Mouse (Mus musculus) midbrain, postnatal 0 days (tissue): ENCODE data around the gene Vsig10. TPM values are rescaled to one million over a fixed set of nuclear protein-coding genes. Genes with fewer than 3 reads are reported as not detected.

Experiments
- ATAC-seq: fragments of 200-750 bp; cut with Nextera tagmentation; 2 replicates; pipeline ENCODE4 v1.8.0; 2017; ENCODE audit warnings: moderate number of reproducible peaks, mild to moderate bottlenecking, moderate TSS enrichment, moderate library complexity; ENCODE audit not compliant: low FRiP score
- DNase-seq: peaks from one replicate; pipeline ENCODE4 v3.0.0-alpha.2; 2015; ENCODE audit warnings: low spot score
- H3K27ac ChIP-seq: fragments of 300-500 bp; sonication (generic); 2 replicates; pipeline ENCODE4 v1.5.1; 2014; ENCODE audit warnings: low read depth, mild to moderate bottlenecking, low read length, mixed read lengths
- H3K27me3 ChIP-seq: fragments of 300-500 bp; sonication (generic); 2 replicates; pipeline ENCODE4 v1.6.1; 2014; ENCODE audit warnings: low read length, control low read depth, mixed read lengths; ENCODE audit not compliant: insufficient read depth
- H3K36me3 ChIP-seq: fragments of 300-500 bp; sonication (generic); 2 replicates; pipeline ENCODE4 v1.6.1; 2014; ENCODE audit warnings: low read length, control low read depth, mixed read lengths; ENCODE audit not compliant: insufficient read depth
- H3K4me1 ChIP-seq: fragments of 300-500 bp; sonication (generic); 2 replicates; pipeline ENCODE4 v1.6.1; 2014; ENCODE audit warnings: mild to moderate bottlenecking, control low read depth, antibody characterized with exemption, low read length, mixed read lengths; ENCODE audit not compliant: insufficient read depth
- H3K4me2 ChIP-seq: fragments of 300-500 bp; sonication (generic); 2 replicates; pipeline ENCODE4 v1.6.1; 2014; ENCODE audit warnings: low read depth, mild to moderate bottlenecking, low read length, mixed read lengths; ENCODE audit not compliant: poor library complexity, severe bottlenecking
- H3K4me3 ChIP-seq: fragments of 300-500 bp; sonication (generic); 2 replicates; pipeline ENCODE4 v1.5.1; 2014; ENCODE audit warnings: low read depth, mild to moderate bottlenecking, low read length, moderate library complexity
- H3K9ac ChIP-seq: fragments of 300-500 bp; sonication (generic); replicated peaks from 2 replicates; pipeline ENCODE4 v1.6.1; 2014; ENCODE audit warnings: mild to moderate bottlenecking, low read length, moderate library complexity, mixed read lengths; ENCODE audit not compliant: poor library complexity, severe bottlenecking
- H3K9me3 ChIP-seq: fragments of 300-500 bp; sonication (generic); 2 replicates; pipeline ENCODE4 v1.6.1; 2016; ENCODE audit warnings: low read length, control low read depth
- CTCF ChIP-seq: IDR thresholded peaks from 2 replicates; pipeline ENCODE4 v1.5.1; 2016; ENCODE audit warnings: antibody characterized with exemption, mild to moderate bottlenecking
- WGBS: fragments of 180-500 bp; shearing (Covaris S2); extraction: QIAGEN DNeasy Blood & Tissue Kit; methylation state at CpG from one replicate; pipeline ENCODE4 v1.1.7; 2014; 5-methylcytosine and 5-hydroxymethylcytosine counted together
- polyA plus RNA-seq: library from polyadenylated mRNA; unstranded; fragments of >200 nt; fragmentation: Nextera tagmentation; extraction: Ambion mirVana; gene quantifications from 2 replicates; pipeline ENCODE4 v1.2.1, GENCODE M21; 2015
- total RNA-seq: library from RNA; depleted of rRNA; stranded (reverse); fragments of >200 nt; gene quantifications from 2 replicates; pipeline ENCODE4 v1.2.3, GENCODE M21; 2014

Gene Vsig10
- total and polyA plus RNA-seq, 2 experiments from 2014 or later, result 1.5 to 7.1 TPM

DNA sequence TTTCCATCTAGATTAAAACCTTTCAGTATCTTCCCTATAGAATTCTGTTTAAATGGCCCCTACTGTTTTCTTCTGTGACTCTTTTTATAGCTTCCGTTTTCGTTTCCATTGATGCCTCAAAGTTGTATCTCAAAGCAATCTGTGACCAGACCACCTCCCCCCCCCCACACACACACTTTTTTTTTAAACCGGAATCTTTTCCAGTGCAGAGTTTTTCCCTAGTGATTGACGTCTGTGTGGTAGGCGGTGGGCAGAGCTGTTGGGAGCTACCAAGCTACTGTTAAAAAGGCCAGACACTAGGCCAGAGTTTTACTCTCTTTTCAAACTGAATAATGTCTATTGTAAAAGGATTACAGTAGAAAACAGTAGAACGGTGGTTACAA lies 39.4 kb downstream of the Vsig10 start:
- Histone ChIP-seq H3K27me3 (no peaks in the 10 kb centered on the region), H3K4me3 (peak overlapping the region; percentile 86), H3K4me2 (peak overlapping the region; percentile 92), H3K27ac (peak overlapping the region; percentile 96; the same call in 1 of the 2 replicates), H3K9ac (peak overlapping the region; percentile 98), H3K36me3 (no peaks in the 10 kb centered on the region), H3K9me3 (no peaks in the 10 kb centered on the region), H3K4me1 (peaks cover 9% of the 10 kb centered on the region)
- ATAC-seq, result no peak
- WGBS, result under 1% methylated on average over 6 of the region's 6 CpGs
- TF ChIP-seq CTCF, result no peak
- DNase-seq, result no peak

DNA sequence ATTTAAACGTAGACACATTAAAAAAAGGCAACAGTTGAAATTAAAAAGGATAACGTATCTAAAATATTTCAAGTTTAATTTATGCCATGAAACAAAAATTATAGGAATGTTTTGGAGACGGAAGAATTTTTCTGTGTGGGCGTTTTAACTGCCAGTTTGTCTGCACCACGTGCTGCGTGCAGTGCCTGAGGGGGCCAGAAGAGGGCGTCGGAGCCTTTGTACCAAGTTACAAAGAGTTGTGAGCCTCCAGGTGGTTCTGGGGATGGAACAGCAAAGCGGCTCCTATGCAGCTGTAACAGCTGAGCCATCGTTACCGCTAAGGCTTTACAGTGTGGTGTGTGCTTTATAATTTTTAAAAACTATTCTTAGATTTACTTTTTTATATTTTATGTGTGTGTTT lies 39.8 kb downstream of the Vsig10 start:
- no peak for ATAC-seq
- 34% methylated on average over 11 of the region's 11 CpGs for WGBS
- TF ChIP-seq CTCF, result peak; percentile 83
- H3K9me3 ChIP-seq, result no peaks in the 10 kb centered on the region
- peaks cover 3% of the 10 kb centered on the region; the same call in 1 of the 2 replicates for H3K36me3 ChIP-seq
- H3K27ac ChIP-seq, result no peak overlapping the region
- no peaks in the 10 kb centered on the region for H3K27me3 ChIP-seq
- peak overlapping the region; percentile 86 for H3K4me3 ChIP-seq
- H3K9ac ChIP-seq, result no peak overlapping the region; the same call in 1 of the 2 replicates
- DNase-seq, result peak; percentile 78
- H3K4me1 ChIP-seq, result peaks cover 9% of the 10 kb centered on the region
- H3K4me2 ChIP-seq, result peak overlapping the region; percentile 92

DNA sequence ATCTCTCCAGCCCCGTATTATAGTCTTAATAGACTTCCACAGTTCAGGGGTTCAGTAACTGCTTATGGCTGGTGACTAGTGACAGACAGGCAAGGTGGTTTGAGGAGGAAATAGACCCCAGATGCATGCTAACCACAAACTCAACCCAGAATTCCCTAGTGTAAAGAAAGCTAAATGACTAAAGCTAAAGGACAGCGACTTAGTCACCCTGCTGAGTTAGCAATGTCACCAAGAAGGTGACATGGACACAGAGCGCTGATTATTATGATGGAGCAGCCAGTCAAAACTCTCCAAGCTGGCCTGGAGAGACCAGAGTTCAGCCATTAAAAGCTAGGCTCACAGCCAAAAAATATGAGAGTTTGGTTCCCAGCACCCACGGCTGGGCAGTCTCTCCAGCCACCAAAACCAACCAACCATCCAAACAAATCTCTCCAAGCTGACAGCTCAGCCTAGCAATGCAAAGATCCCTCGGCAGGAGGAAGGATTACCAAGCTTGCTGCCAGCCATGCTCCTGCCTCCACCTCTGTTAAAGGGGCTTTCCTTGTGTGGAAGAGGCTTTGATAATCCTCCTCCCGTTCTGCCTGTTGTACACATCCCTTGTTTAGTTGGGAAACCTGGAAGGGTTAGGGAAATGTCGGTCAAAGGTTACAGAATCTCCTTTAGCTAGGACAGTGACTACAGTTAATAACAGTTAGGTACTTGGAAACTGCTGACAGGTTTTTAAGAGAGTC lies 40.8 kb downstream of the Vsig10 start:
- TF ChIP-seq CTCF, result no peak
- Histone ChIP-seq H3K27ac (no peak overlapping the region), H3K36me3 (peaks cover 7% of the 10 kb centered on the region), H3K9ac (0 out of 2 replicates have a peak overlapping the region, but pooled peaks have one; percentile 19), H3K27me3 (no peaks in the 10 kb centered on the region), H3K4me1 (peaks cover 9% of the 10 kb centered on the region), H3K9me3 (no peaks in the 10 kb centered on the region), H3K4me2 (0 out of 2 replicates have a peak overlapping the region, but pooled peaks have one; percentile 9), H3K4me3 (no peak overlapping the region)
- 33% methylated on average over 7 of the region's 7 CpGs for WGBS
- no peak for DNase-seq
- no peak for ATAC-seq

DNA sequence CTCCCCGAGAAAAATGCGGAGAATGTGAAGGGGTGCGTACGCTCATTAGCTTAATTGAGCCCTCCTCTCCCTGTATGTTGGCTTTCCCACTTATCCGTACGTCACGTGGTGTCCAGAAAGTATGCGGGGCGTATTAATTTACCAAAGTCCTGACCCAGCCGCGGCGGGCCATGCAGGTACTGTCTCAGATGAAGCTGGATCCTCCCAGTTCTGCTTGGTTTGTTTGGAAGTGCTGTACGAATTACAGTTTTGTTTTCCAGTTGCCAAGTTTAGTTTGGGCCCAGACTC lies 41.3 kb downstream of the Vsig10 start:
- TF ChIP-seq CTCF, result no peak
- Histone ChIP-seq H3K27ac (no peak overlapping the region), H3K9me3 (no peaks in the 10 kb centered on the region), H3K36me3 (peaks cover 12% of the 10 kb centered on the region), H3K4me2 (no peak overlapping the region), H3K9ac (0 out of 2 replicates have a peak overlapping the region, but pooled peaks have one; percentile 19), H3K27me3 (no peaks in the 10 kb centered on the region), H3K4me1 (peaks cover 9% of the 10 kb centered on the region), H3K4me3 (no peak overlapping the region)
- no peak for DNase-seq
- 51% methylated on average over 13 of the region's 13 CpGs for WGBS
- ATAC-seq, result no peak

DNA sequence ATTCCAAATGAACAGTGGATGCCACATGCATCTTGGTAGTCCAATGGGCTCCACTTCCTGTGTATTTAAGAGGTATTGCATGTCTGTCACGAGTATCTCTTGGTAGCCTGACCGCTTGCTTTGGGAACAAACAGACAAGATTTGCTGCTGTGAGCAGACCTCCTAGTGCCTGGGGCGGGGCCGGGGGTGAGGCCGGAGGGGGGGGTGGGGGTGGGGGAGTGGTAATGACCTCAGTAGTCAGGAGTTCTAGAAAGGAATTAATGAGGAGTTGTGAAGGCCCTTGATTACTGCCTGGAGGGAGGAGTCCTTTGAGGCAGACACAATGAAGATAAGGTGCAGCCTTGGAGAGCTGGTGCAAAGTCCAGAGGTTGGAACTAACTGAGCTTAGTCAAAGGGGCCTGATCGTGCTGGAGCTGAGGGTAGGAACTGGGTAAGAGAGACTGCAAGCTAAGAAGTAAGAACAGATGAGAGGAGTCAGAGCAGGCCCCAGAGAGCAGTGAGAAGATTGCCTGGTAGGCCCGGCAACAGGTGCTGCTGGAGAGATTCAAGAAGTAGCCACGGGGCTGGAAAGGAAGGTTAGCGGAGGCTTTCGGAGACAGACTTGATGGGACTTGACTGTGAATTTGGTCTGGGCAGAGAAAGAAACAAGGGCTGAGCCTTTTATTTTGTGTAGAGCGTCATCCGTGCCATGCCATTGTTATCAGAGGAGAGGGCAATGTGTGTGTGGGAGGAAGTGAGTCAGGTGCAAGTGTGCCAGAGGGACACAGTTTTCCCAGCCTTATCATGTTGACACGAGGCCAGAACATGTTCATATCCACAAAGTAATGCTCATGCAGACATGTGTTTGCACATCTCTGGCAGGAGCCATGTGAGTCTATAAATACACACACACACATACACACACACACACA lies 42.0 kb downstream of the Vsig10 start:
- TF ChIP-seq CTCF, result no peak
- Histone ChIP-seq H3K4me2 (no peak overlapping the region), H3K9ac (no peak overlapping the region), H3K4me3 (no peak overlapping the region), H3K4me1 (peaks cover 9% of the 10 kb centered on the region), H3K27me3 (no peaks in the 10 kb centered on the region), H3K36me3 (peaks cover 17% of the 10 kb centered on the region), H3K9me3 (no peaks in the 10 kb centered on the region), H3K27ac (no peak overlapping the region)
- ATAC-seq, result no peak
- DNase-seq, result no peak
- WGBS, result 40% methylated on average over 13 of the region's 13 CpGs

DNA sequence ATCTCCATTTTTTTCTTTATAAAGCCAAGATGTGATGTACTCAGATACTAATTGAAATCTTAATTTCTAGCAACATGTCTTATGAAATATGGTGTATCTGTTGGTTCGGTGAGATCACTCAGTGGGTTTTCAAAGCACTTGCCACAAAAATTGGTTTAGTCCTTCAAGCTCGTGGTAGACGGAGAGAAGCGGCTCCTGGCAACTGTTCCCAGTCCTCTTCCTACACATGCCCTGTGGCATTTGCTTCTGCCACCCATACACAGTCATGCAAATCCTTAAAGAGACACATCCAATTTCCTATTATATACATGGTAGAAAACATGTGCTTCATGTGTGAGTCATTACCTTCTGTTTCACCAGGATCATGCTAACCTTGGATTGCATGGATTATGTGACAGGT lies 42.7 kb downstream of the Vsig10 start:
- Histone ChIP-seq H3K9ac (no peak overlapping the region), H3K36me3 (peaks cover 24% of the 10 kb centered on the region), H3K4me3 (no peak overlapping the region), H3K4me1 (peaks cover 9% of the 10 kb centered on the region), H3K4me2 (no peak overlapping the region), H3K27me3 (no peaks in the 10 kb centered on the region), H3K9me3 (no peaks in the 10 kb centered on the region), H3K27ac (no peak overlapping the region)
- whole genome bisulfite sequencing, result 75% methylated on average over 4 of the region's 4 CpGs
- DNase-seq (no peak), ATAC-seq (no peak)
- TF ChIP-seq CTCF, result no peak
